Mouse (Mus musculus): ENCODE measurements at regions not wholly inside any gene's neighbourhood (a gene's known extent, or its start where the extent isn't known, plus 50 kb on each side); places are given as distances from the start of the nearest gene placed in this dataset.

GRCm38 (mm10) chr5:133656837-133657236, 442.7 kb upstream of the Castor2 start:
- 95% methylated on average over 8 of the region's 8 CpGs for WGBS
- H3K36me3 ChIP-seq (ENCODE audit: control insufficient read depth, insufficient read depth, low read length) = no peaks in the 10 kb centered on the region
- no peaks in the 10 kb centered on the region for H3K9me3 ChIP-seq (ENCODE audit: control insufficient read depth, low read length)
- no peak overlapping the region for H3K27ac ChIP-seq (ENCODE audit: low read depth, low read length)
- H3K27me3 ChIP-seq (ENCODE audit: control insufficient read depth, insufficient read depth, low read length) = no peaks in the 10 kb centered on the region
- no peak overlapping the region for H3K4me3 ChIP-seq (ENCODE audit: low read depth, low read length)
- H3K9ac ChIP-seq (replicated peaks; ENCODE audit: low read depth, low read length) = no peak overlapping the region
- no peaks in the 10 kb centered on the region for H3K4me1 ChIP-seq (ENCODE audit: control insufficient read depth, insufficient read depth, low read length)
- H3K4me2 ChIP-seq (ENCODE audit: low read depth, low read length) = no peak overlapping the region
- ATAC-seq (ENCODE audit: low read depth) = no peak

- Histone ChIP-seq H3K9me3 (ENCODE audit: control insufficient read depth, low read length) (no peaks in the 10 kb centered on the region), H3K27ac (ENCODE audit: low read depth, low read length) (no peak overlapping the region), H3K4me3 (ENCODE audit: low read depth, low read length) (no peak overlapping the region), H3K9ac (replicated peaks; ENCODE audit: low read depth, low read length) (no peak overlapping the region), H3K4me1 (ENCODE audit: control insufficient read depth, insufficient read depth, low read length) (no peaks in the 10 kb centered on the region), H3K4me2 (ENCODE audit: low read depth, low read length) (no peak overlapping the region), H3K27me3 (ENCODE audit: control insufficient read depth, insufficient read depth, low read length) (no peaks in the 10 kb centered on the region), H3K36me3 (ENCODE audit: control insufficient read depth, insufficient read depth, low read length) (no peaks in the 10 kb centered on the region)
- no peak for ATAC-seq (ENCODE audit: low read depth)
- 83% methylated on average over 1 of the region's 1 CpGs for WGBS
Observed at GRCm38 (mm10) chr5:133653431-133653830, 446.1 kb upstream of the Castor2 start.

- H3K4me2 ChIP-seq (ENCODE audit: low read depth, low read length) = no peak overlapping the region
- 46% methylated on average over 3 of the region's 3 CpGs for WGBS
- no peaks in the 10 kb centered on the region for H3K36me3 ChIP-seq (ENCODE audit: control insufficient read depth, insufficient read depth, low read length)
- H3K9me3 ChIP-seq (ENCODE audit: control insufficient read depth, low read length) = no peaks in the 10 kb centered on the region
- no peak for ATAC-seq (ENCODE audit: low read depth)
- H3K4me3 ChIP-seq (ENCODE audit: low read depth, low read length) = no peak overlapping the region
- no peak overlapping the region for H3K27ac ChIP-seq (ENCODE audit: low read depth, low read length)
- H3K27me3 ChIP-seq (ENCODE audit: control insufficient read depth, insufficient read depth, low read length) = no peaks in the 10 kb centered on the region
- H3K9ac ChIP-seq (replicated peaks; ENCODE audit: low read depth, low read length) = no peak overlapping the region
- H3K4me1 ChIP-seq (ENCODE audit: control insufficient read depth, insufficient read depth, low read length) = no peaks in the 10 kb centered on the region
Observed at GRCm38 (mm10) chr5:133650246-133650645, 449.3 kb upstream of the Castor2 start.

GRCm38 (mm10) chr5:133645696-133646195, 453.8 kb upstream of the Castor2 start:
- Histone ChIP-seq H3K4me1 (ENCODE audit: control insufficient read depth, insufficient read depth, low read length) (no peaks in the 10 kb centered on the region), H3K9ac (replicated peaks; ENCODE audit: low read depth, low read length) (no peak overlapping the region), H3K36me3 (ENCODE audit: control insufficient read depth, insufficient read depth, low read length) (no peaks in the 10 kb centered on the region), H3K9me3 (ENCODE audit: control insufficient read depth, low read length) (no peaks in the 10 kb centered on the region), H3K4me3 (ENCODE audit: low read depth, low read length) (no peak overlapping the region), H3K27me3 (ENCODE audit: control insufficient read depth, insufficient read depth, low read length) (no peaks in the 10 kb centered on the region), H3K27ac (ENCODE audit: low read depth, low read length) (no peak overlapping the region), H3K4me2 (ENCODE audit: low read depth, low read length) (no peak overlapping the region)
- WGBS = 84% methylated on average over 3 of the region's 3 CpGs
- no peak for ATAC-seq (ENCODE audit: low read depth)

GRCm38 (mm10) chr5:133643326-133643725, 456.2 kb upstream of the Castor2 start:
- no peak overlapping the region for H3K27ac ChIP-seq (ENCODE audit: low read depth, low read length)
- ATAC-seq (ENCODE audit: low read depth) = no peak
- no peak overlapping the region for H3K4me2 ChIP-seq (ENCODE audit: low read depth, low read length)
- no peak overlapping the region for H3K9ac ChIP-seq (replicated peaks; ENCODE audit: low read depth, low read length)
- no peaks in the 10 kb centered on the region for H3K27me3 ChIP-seq (ENCODE audit: control insufficient read depth, insufficient read depth, low read length)
- no peaks in the 10 kb centered on the region for H3K36me3 ChIP-seq (ENCODE audit: control insufficient read depth, insufficient read depth, low read length)
- no peaks in the 10 kb centered on the region for H3K4me1 ChIP-seq (ENCODE audit: control insufficient read depth, insufficient read depth, low read length)
- no peaks in the 10 kb centered on the region for H3K9me3 ChIP-seq (ENCODE audit: control insufficient read depth, low read length)
- no peak overlapping the region for H3K4me3 ChIP-seq (ENCODE audit: low read depth, low read length)
- 32% methylated on average over 2 of the region's 2 CpGs for WGBS

GRCm38 (mm10) chr5:133634481-133634880, 465.0 kb upstream of the Castor2 start:
- no peak for ATAC-seq (ENCODE audit: low read depth)
- no peak overlapping the region for H3K27ac ChIP-seq (ENCODE audit: low read depth, low read length)
- no peak overlapping the region for H3K4me2 ChIP-seq (ENCODE audit: low read depth, low read length)
- no peaks in the 10 kb centered on the region for H3K4me1 ChIP-seq (ENCODE audit: control insufficient read depth, insufficient read depth, low read length)
- 59% methylated on average over 5 of the region's 5 CpGs for WGBS
- no peaks in the 10 kb centered on the region for H3K27me3 ChIP-seq (ENCODE audit: control insufficient read depth, insufficient read depth, low read length)
- H3K9ac ChIP-seq (replicated peaks; ENCODE audit: low read depth, low read length) = no peak overlapping the region
- H3K4me3 ChIP-seq (ENCODE audit: low read depth, low read length) = no peak overlapping the region
- no peaks in the 10 kb centered on the region for H3K9me3 ChIP-seq (ENCODE audit: control insufficient read depth, low read length)
- no peaks in the 10 kb centered on the region for H3K36me3 ChIP-seq (ENCODE audit: control insufficient read depth, insufficient read depth, low read length)

GRCm38 (mm10) chr5:133631812-133632211, 467.7 kb upstream of the Castor2 start:
- ATAC-seq (ENCODE audit: low read depth) = no peak
- H3K27ac ChIP-seq (ENCODE audit: low read depth, low read length) = no peak overlapping the region
- H3K4me2 ChIP-seq (ENCODE audit: low read depth, low read length) = no peak overlapping the region
- H3K36me3 ChIP-seq (ENCODE audit: control insufficient read depth, insufficient read depth, low read length) = no peaks in the 10 kb centered on the region
- H3K4me3 ChIP-seq (ENCODE audit: low read depth, low read length) = no peak overlapping the region
- no peaks in the 10 kb centered on the region for H3K4me1 ChIP-seq (ENCODE audit: control insufficient read depth, insufficient read depth, low read length)
- no peaks in the 10 kb centered on the region for H3K9me3 ChIP-seq (ENCODE audit: control insufficient read depth, low read length)
- no peak overlapping the region for H3K9ac ChIP-seq (replicated peaks; ENCODE audit: low read depth, low read length)
- H3K27me3 ChIP-seq (ENCODE audit: control insufficient read depth, insufficient read depth, low read length) = no peaks in the 10 kb centered on the region

GRCm38 (mm10) chr5:133619347-133619746, 480.2 kb upstream of the Castor2 start:
- no peak overlapping the region for H3K4me3 ChIP-seq (ENCODE audit: low read depth, low read length)
- H3K9me3 ChIP-seq (ENCODE audit: control insufficient read depth, low read length) = no peaks in the 10 kb centered on the region
- no peaks in the 10 kb centered on the region for H3K36me3 ChIP-seq (ENCODE audit: control insufficient read depth, insufficient read depth, low read length)
- WGBS = 76% methylated on average over 8 of the region's 8 CpGs
- ATAC-seq (ENCODE audit: low read depth) = no peak
- no peaks in the 10 kb centered on the region for H3K4me1 ChIP-seq (ENCODE audit: control insufficient read depth, insufficient read depth, low read length)
- no peak overlapping the region for H3K27ac ChIP-seq (ENCODE audit: low read depth, low read length)
- no peaks in the 10 kb centered on the region for H3K27me3 ChIP-seq (ENCODE audit: control insufficient read depth, insufficient read depth, low read length)
- H3K9ac ChIP-seq (replicated peaks; ENCODE audit: low read depth, low read length) = no peak overlapping the region
- H3K4me2 ChIP-seq (ENCODE audit: low read depth, low read length) = no peak overlapping the region

- no peak overlapping the region for H3K4me3 ChIP-seq (ENCODE audit: low read depth, low read length)
- no peaks in the 10 kb centered on the region for H3K9me3 ChIP-seq (ENCODE audit: control insufficient read depth, low read length)
- no peaks in the 10 kb centered on the region for H3K36me3 ChIP-seq (ENCODE audit: control insufficient read depth, insufficient read depth, low read length)
- H3K27ac ChIP-seq (ENCODE audit: low read depth, low read length) = no peak overlapping the region
- WGBS = 59% methylated on average over 8 of the region's 8 CpGs
- no peak overlapping the region for H3K9ac ChIP-seq (replicated peaks; ENCODE audit: low read depth, low read length)
- no peaks in the 10 kb centered on the region for H3K4me1 ChIP-seq (ENCODE audit: control insufficient read depth, insufficient read depth, low read length)
- H3K4me2 ChIP-seq (ENCODE audit: low read depth, low read length) = no peak overlapping the region
- H3K27me3 ChIP-seq (ENCODE audit: control insufficient read depth, insufficient read depth, low read length) = no peaks in the 10 kb centered on the region
- no peak for ATAC-seq (ENCODE audit: low read depth)
Observed at GRCm38 (mm10) chr5:133601241-133601739, 498.2 kb upstream of the Castor2 start.

All from neural tube, embryonic 14.5 days (tissue).